Mouse (Mus musculus) B cell, adult 2 months (primary cell): ENCODE results near the gene Chn2.

Source experiments
- DNase-seq, 2 experiments: peaks; one replicate each; pipeline ENCODE4 v3.0.0; 2022

The Chn2 gene

GRCm38 (mm10) chr6:54253206-54253605 lies 213.9 kb downstream of the Chn2 start:
- DNase-seq = peak; percentile 21 to 34

GRCm38 (mm10) chr6:54253881-54254280 lies 214.5 kb downstream of the Chn2 start:
- DNase-seq = no peak

- no peak for DNase-seq
Measured at GRCm38 (mm10) chr6:54254759-54255158, 215.4 kb downstream of the Chn2 start.

GRCm38 (mm10) chr6:54255321-54255720 lies 216.0 kb downstream of the Chn2 start:
- DNase-seq = no peak

GRCm38 (mm10) chr6:54256397-54256796 lies 217.0 kb downstream of the Chn2 start:
- DNase-seq = no peak

GRCm38 (mm10) chr6:54257552-54257951 lies 218.2 kb downstream of the Chn2 start:
- DNase-seq = no peak

GRCm38 (mm10) chr6:54258462-54258861 lies 219.1 kb downstream of the Chn2 start:
- no peak for DNase-seq

- DNase-seq = no peak
Measured at GRCm38 (mm10) chr6:54262732-54263131, 223.4 kb downstream of the Chn2 start.

GRCm38 (mm10) chr6:54263890-54264289 lies 224.5 kb downstream of the Chn2 start:
- no peak for DNase-seq

GRCm38 (mm10) chr6:54264537-54264936 lies 225.2 kb downstream of the Chn2 start:
- DNase-seq = no peak

- DNase-seq = no peak
Measured at GRCm38 (mm10) chr6:54265384-54265783, 226.0 kb downstream of the Chn2 start.

GRCm38 (mm10) chr6:54272556-54273378 lies 233.4 kb downstream of the Chn2 start:
- DNase-seq = no peak

GRCm38 (mm10) chr6:54273379-54273730 lies 234.0 kb downstream of the Chn2 start:
- DNase-seq = no peak

- no peak for DNase-seq
Measured at GRCm38 (mm10) chr6:54277234-54277633, 237.9 kb downstream of the Chn2 start.

- DNase-seq = no peak
Measured at GRCm38 (mm10) chr6:54277828-54278227, 238.5 kb downstream of the Chn2 start.

- no peak for DNase-seq
Measured at GRCm38 (mm10) chr6:54278613-54279012, 239.3 kb downstream of the Chn2 start.

GRCm38 (mm10) chr6:54279391-54279790 lies 240.0 kb downstream of the Chn2 start:
- no peak for DNase-seq

GRCm38 (mm10) chr6:54280248-54280647 lies 240.9 kb downstream of the Chn2 start:
- DNase-seq = no peak

GRCm38 (mm10) chr6:54283299-54283698 lies 243.9 kb downstream of the Chn2 start:
- DNase-seq = no peak

- DNase-seq = no peak
Measured at GRCm38 (mm10) chr6:54284167-54284711, 244.9 kb downstream of the Chn2 start.

- no peak for DNase-seq
Measured at GRCm38 (mm10) chr6:54286813-54287212, 247.5 kb downstream of the Chn2 start.

- DNase-seq = no peak
Measured at GRCm38 (mm10) chr6:54289774-54290500, 250.6 kb downstream of the Chn2 start.

GRCm38 (mm10) chr6:54297231-54297630 lies 257.9 kb downstream of the Chn2 start:
- DNase-seq = no peak

- no peak for DNase-seq
Measured at GRCm38 (mm10) chr6:54299417-54299816, 260.1 kb downstream of the Chn2 start.
